Mouse (Mus musculus): ENCODE data around the gene Zcchc3. TPM values are rescaled to one million over a fixed set of nuclear protein-coding genes. Genes with fewer than 3 reads are reported as not detected.

Zcchc3 gene
- total RNA-seq, 1 experiment from 2014 or later = 8.3 TPM

Other genes with a start within 250 kb of the Zcchc3 start
- 107 and 109 TPM in 2 replicates for gene Csnk2a1, start 188.2 kb downstream of the Zcchc3 start, total RNA-seq (2021)
- gene Tbc1d20, start 121.2 kb downstream of the Zcchc3 start, total RNA-seq (2021) = 117 and 119 TPM in 2 replicates
- gene Rbck1, start 82.4 kb downstream of the Zcchc3 start, total RNA-seq (2021) = 113 and 126 TPM in 2 replicates
- gene Trib3, start 71.0 kb downstream of the Zcchc3 start, total RNA-seq (2021) = 10.6 and 19.7 TPM in 2 replicates
- gene Nrsn2, start 38.4 kb downstream of the Zcchc3 start, total RNA-seq (2021) = 2.1 and 3.2 TPM in 2 replicates
- gene Sox12, start 17.0 kb downstream of the Zcchc3 start, total RNA-seq (2021) = 17.0 and 22.8 TPM in 2 replicates
- gene 6820408C15Rik, start 560 bp upstream of the Zcchc3 start, total RNA-seq (2021) = not detected in 2 replicates
- gene Defb23, start 49.6 kb upstream of the Zcchc3 start, total RNA-seq (2021) = not detected in 2 replicates
- gene Defb20, start 62.0 kb upstream of the Zcchc3 start, total RNA-seq (2021) = not detected in 2 replicates
- not detected in 2 replicates for gene Defb22, start 75.1 kb upstream of the Zcchc3 start, total RNA-seq (2021)
- gene Defb26, start 96.7 kb upstream of the Zcchc3 start, total RNA-seq (2021) = not detected in 2 replicates
- gene Defb28, start 103.2 kb upstream of the Zcchc3 start, total RNA-seq (2021) = not detected in 2 replicates
- not detected in 2 replicates for gene Defb29, start 125.1 kb upstream of the Zcchc3 start, total RNA-seq (2021)
- gene Gm17416, start 154.3 kb upstream of the Zcchc3 start, total RNA-seq (2021) = not detected in 2 replicates
- not detected in 2 replicates for gene Defb21, start 157.7 kb upstream of the Zcchc3 start, total RNA-seq (2021)
- gene Defb19, start 165.3 kb upstream of the Zcchc3 start, total RNA-seq (2021) = 0.97 TPM in 1 of 2 replicates, not detected in the other
- not detected in 2 replicates for gene Defb45, start 184.4 kb upstream of the Zcchc3 start, total RNA-seq (2021)
- 1.0 TPM in 1 of 2 replicates, not detected in the other for gene Defb36, start 189.3 kb upstream of the Zcchc3 start, total RNA-seq (2021)
- gene Defb25, start 208.0 kb upstream of the Zcchc3 start, total RNA-seq (2021) = 2.5 TPM in 1 of 2 replicates, not detected in the other
- gene Rem1, start 211.9 kb upstream of the Zcchc3 start, total RNA-seq (2021) = 8.1 and 9.0 TPM in 2 replicates